Mouse (Mus musculus) CH12.LX (cell line): Measurements from ENCODE around the gene Pcdh15. TPM values are rescaled to one million over a fixed set of nuclear protein-coding genes. Genes with fewer than 3 reads are reported as not detected.

ENCODE experiments used
- DNase-seq: peaks from one replicate; pipeline ENCODE4 v3.0.0-alpha.2; 2013; ENCODE audit errors: extremely low read depth
- H3K27ac ChIP-seq: 2 replicates; pipeline ENCODE4 v1.5.1; 2012; ENCODE audit warnings: low read depth, mild to moderate bottlenecking, control low read depth, moderate library complexity; ENCODE audit not compliant: insufficient read depth
- H3K27me3 ChIP-seq: replicated peaks from 2 replicates; pipeline ENCODE3; 2012; ENCODE audit warnings: inconsistent platforms
- H3K36me3 ChIP-seq, 2 experiments: replicated peaks in 1 of 2; 2 replicates each; pipeline versions ENCODE3 to v1.6.1; 2012; ENCODE audit warnings: inconsistent platforms in 1 of 2, low read length in 1 of 2, mild to moderate bottlenecking in 1 of 2, mixed read lengths in 1 of 2, moderate library complexity in 1 of 2; ENCODE audit not compliant: control insufficient read depth in 1 of 2, insufficient read depth in 1 of 2
- H3K4me1 ChIP-seq, 2 experiments: 2 replicates each; pipeline ENCODE4 v1.6.1; 2012; ENCODE audit warnings: inconsistent platforms in 1 of 2, moderate library complexity in 1 of 2; ENCODE audit not compliant: insufficient read depth in 2 of 2, control insufficient read depth in 1 of 2
- H3K4me2 ChIP-seq: 2 replicates; pipeline ENCODE4 v1.6.1; 2012; ENCODE audit warnings: low read depth, mild to moderate bottlenecking, control low read depth; ENCODE audit not compliant: poor library complexity, insufficient read depth, severe bottlenecking
- H3K4me3 ChIP-seq, 3 experiments: fragments of 150-350 bp in 1 of 3; sonication (generic) in 1 of 3; replicated peaks in 1 of 3; 2 replicates each; pipeline versions ENCODE3 to v1.5.1; 2011 to 2012; ENCODE audit warnings: low read depth in 2 of 3, low read length in 2 of 3, mild to moderate bottlenecking in 2 of 3, moderate library complexity in 2 of 3, control low read depth in 1 of 3, improper control_type of control experiment in 1 of 3, inconsistent platforms in 1 of 3, mixed read lengths in 1 of 3; ENCODE audit not compliant: poor library complexity in 1 of 3
- H3K79me2 ChIP-seq: replicated peaks from 2 replicates; pipeline ENCODE4 v1.6.1; 2012; ENCODE audit warnings: mild to moderate bottlenecking, moderate library complexity; ENCODE audit not compliant: control insufficient read depth, poor library complexity, insufficient read depth, severe bottlenecking; ENCODE audit errors: extremely low read depth
- H3K9ac ChIP-seq: 2 replicates; pipeline ENCODE4 v1.6.1; 2012; ENCODE audit warnings: low read depth, mild to moderate bottlenecking, control low read depth, moderate library complexity; ENCODE audit not compliant: insufficient read depth
- H3K9me3 ChIP-seq: replicated peaks from 2 replicates; pipeline ENCODE3; 2012; ENCODE audit warnings: low read length, inconsistent platforms, mixed read lengths
- BHLHE40 ChIP-seq: IDR thresholded peaks from 2 replicates; pipeline ENCODE4 v1.6.1; 2011; ENCODE audit warnings: mild to moderate bottlenecking, low read depth, low read length, improper control_type of control experiment
- CHD2 ChIP-seq: IDR thresholded peaks from 2 replicates; pipeline ENCODE4 v1.6.1; 2011; ENCODE audit warnings: low read length, improper control_type of control experiment
- CTCF ChIP-seq, 2 experiments: IDR thresholded peaks in 1 of 2; conservative IDR thresholded peaks in 1 of 2; 2 replicates each; pipeline ENCODE4 v1.5.1; 2011 to 2012; ENCODE audit warnings: low read depth in 2 of 2, low read length in 2 of 2, improper control_type of control experiment in 1 of 2, inconsistent platforms in 1 of 2, mild to moderate bottlenecking in 1 of 2, moderate library complexity in 1 of 2
- EP300 ChIP-seq: IDR thresholded peaks from 2 replicates; pipeline ENCODE4 v1.6.1; 2011; ENCODE audit warnings: low read length, improper control_type of control experiment
- GABPA ChIP-seq: IDR thresholded peaks from 2 replicates; pipeline ENCODE4 v1.6.1; 2012; ENCODE audit warnings: low read depth, low read length, improper control_type of control experiment, inconsistent platforms; ENCODE audit not compliant: insufficient replicate concordance
- IRF4 ChIP-seq: IDR thresholded peaks from 2 replicates; pipeline ENCODE4 v1.6.1; 2014; ENCODE audit warnings: low read depth, mild to moderate bottlenecking, inconsistent platforms, low read length, improper control_type of control experiment
- JUN ChIP-seq: IDR thresholded peaks from 2 replicates; pipeline ENCODE4 v1.6.1; 2011; ENCODE audit warnings: low read depth, mild to moderate bottlenecking, low read length, improper control_type of control experiment, moderate library complexity; ENCODE audit not compliant: insufficient read depth
- JUND ChIP-seq: conservative IDR thresholded peaks from 2 replicates; pipeline ENCODE4 v1.6.1; 2011; ENCODE audit warnings: low read depth, low read length, improper control_type of control experiment
- MAX ChIP-seq: IDR thresholded peaks from 2 replicates; pipeline ENCODE4 v1.6.1; 2011; ENCODE audit warnings: low read length, improper control_type of control experiment
- MXI1 ChIP-seq: IDR thresholded peaks from 2 replicates; pipeline ENCODE4 v1.6.1; 2011; ENCODE audit warnings: mild to moderate bottlenecking, low read depth, low read length, improper control_type of control experiment
- MYC ChIP-seq: IDR thresholded peaks from 2 replicates; pipeline ENCODE4 v1.6.1; 2011; ENCODE audit warnings: low read depth, mild to moderate bottlenecking, improper control_type of control experiment, low read length
- POLR2AphosphoS2 ChIP-seq: IDR thresholded peaks from 2 replicates; pipeline ENCODE4 v1.6.1; 2011; ENCODE audit warnings: low read depth, low read length, improper control_type of control experiment
- RAD21 ChIP-seq: IDR thresholded peaks from 2 replicates; pipeline ENCODE4 v1.6.1; 2011; ENCODE audit warnings: low read depth, mild to moderate bottlenecking, low read length, improper control_type of control experiment, moderate library complexity
- RCOR1 ChIP-seq: conservative IDR thresholded peaks from 2 replicates; pipeline ENCODE4 v1.6.1; 2012; ENCODE audit warnings: low read depth, mild to moderate bottlenecking, inconsistent platforms, low read length, improper control_type of control experiment
- USF2 ChIP-seq: conservative IDR thresholded peaks from 2 replicates; pipeline ENCODE4 v1.6.1; 2011; ENCODE audit warnings: low read depth, low read length, improper control_type of control experiment
- ZC3H11A ChIP-seq: IDR thresholded peaks from 2 replicates; pipeline ENCODE4 v1.6.1; 2012; ENCODE audit warnings: low read depth, mild to moderate bottlenecking, inconsistent platforms, low read length, improper control_type of control experiment
- ZKSCAN1 ChIP-seq: IDR thresholded peaks from 2 replicates; pipeline ENCODE4 v1.6.1; 2012; ENCODE audit warnings: low read depth, inconsistent platforms, low read length, improper control_type of control experiment, borderline replicate concordance
- ZMIZ1 ChIP-seq: IDR thresholded peaks from 2 replicates; pipeline ENCODE4 v1.6.1; 2012; ENCODE audit warnings: low read depth, mild to moderate bottlenecking, inconsistent platforms, low read length, improper control_type of control experiment
- dilution Hi-C: fragments of 300-500 bp; cut with MboI; formaldehyde crosslinking; loops from 2 replicates; pipeline ENCODE4 v1.14.3; 2020; ENCODE audit warnings: low sequenced_read_pairs; ENCODE audit not compliant: extremely low pct_unique_long_range_greater_than_20kb, extremely low pct_ligation_motif_present
- in situ Hi-C: fragments of 300-500 bp; cut with MboI; formaldehyde crosslinking; loops from 3 replicates; pipeline ENCODE4 v1.14.3; 2019; ENCODE audit warnings: low sequenced_read_pairs, low pct_ligation_motif_present, low pct_unique_long_range_greater_than_20kb, mixed read lengths
- polyA plus RNA-seq: library from polyadenylated mRNA; unstranded; fragments of >175 nt; gene quantifications from 2 replicates; pipeline ENCODE4 v1.2.1, GENCODE M21; 2012; ENCODE audit warnings: low read depth; ENCODE audit not compliant: insufficient read length
- total RNA-seq, 2 experiments: library from RNA; depleted of rRNA; stranded (reverse); fragments of 300-350 nt in 1 of 2; fragments of >200 nt in 1 of 2; gene quantifications; 2 replicates each; pipeline ENCODE4 v1.2.3; 2012 to 2014

Pcdh15 gene
- total and polyA plus RNA-seq, 3 experiments, result not detected

DNA sequence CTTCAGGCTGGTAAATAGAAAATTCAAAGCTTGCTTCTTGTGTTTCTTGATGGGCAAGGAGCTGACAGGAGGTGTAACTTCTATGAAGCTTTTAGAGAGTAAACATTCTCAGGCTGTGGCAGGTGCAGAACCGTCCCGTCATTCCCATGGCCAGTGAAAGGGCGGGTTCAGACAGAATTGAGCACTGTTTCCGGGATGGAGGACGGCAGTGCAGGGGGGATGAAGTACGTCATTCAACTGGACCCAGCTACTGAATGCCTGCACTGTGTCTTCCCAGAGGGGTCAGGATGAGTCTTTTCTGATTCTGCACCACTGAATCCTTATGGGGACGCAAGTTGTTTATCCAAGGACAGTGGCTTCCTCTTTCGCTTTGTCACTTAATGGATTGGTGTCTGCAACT is 727.2 kb downstream of the Pcdh15 start:
- Histone ChIP-seq H3K79me2 (no peaks in the 10 kb centered on the region), H3K27me3 (no peaks in the 10 kb centered on the region), H3K4me3 (no peak overlapping the region), H3K36me3 (no peaks in the 10 kb centered on the region), H3K4me1 (no peaks in the 10 kb centered on the region), H3K9me3 (peaks cover 42% of the 10 kb centered on the region), H3K9ac (no peak overlapping the region), H3K4me2 (no peak overlapping the region), H3K27ac (no peak overlapping the region)
- in situ Hi-C loops, result no loop called here
- dilution Hi-C loops, result no loop called here
- no peak for DNase-seq
- TF ChIP-seq RCOR1 (no peak), MAX (no peak), MYC (no peak), GABPA (no peak), POLR2AphosphoS2 (no peak), BHLHE40 (no peak), MXI1 (no peak), IRF4 (no peak), RAD21 (no peak), ZC3H11A (no peak), CTCF (conservative IDR thresholded peaks at IDR 0.05 in 1 of 2, IDR thresholded peaks at IDR 0.05 in 1 of 2; ENCODE audit: low read depth in 2 of 2, low read length in 2 of 2) (no peak)

DNA sequence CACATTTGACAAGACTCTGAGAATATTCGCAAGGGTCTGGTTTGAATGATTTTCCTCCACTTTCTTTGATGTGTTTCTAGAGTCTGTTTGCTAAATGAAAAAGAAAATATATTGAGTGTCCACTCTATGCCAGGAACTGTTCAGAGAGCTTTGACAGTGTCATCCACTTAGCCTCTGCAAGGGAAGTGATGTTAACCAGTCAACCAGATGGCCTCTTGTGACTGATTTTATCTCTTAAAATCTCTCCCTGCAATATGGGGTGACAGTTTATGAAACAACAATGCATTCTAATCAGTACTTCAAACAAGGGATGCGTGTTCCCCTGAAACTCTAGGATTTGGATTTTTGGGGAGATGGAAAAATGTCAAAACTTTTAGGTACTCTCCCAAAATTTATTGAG is 729.6 kb downstream of the Pcdh15 start:
- Histone ChIP-seq H3K79me2 (no peaks in the 10 kb centered on the region), H3K4me3 (no peak overlapping the region), H3K27ac (no peak overlapping the region), H3K36me3 (no peaks in the 10 kb centered on the region), H3K4me2 (no peak overlapping the region), H3K9me3 (peaks cover 36% of the 10 kb centered on the region), H3K4me1 (no peaks in the 10 kb centered on the region), H3K9ac (no peak overlapping the region), H3K27me3 (no peaks in the 10 kb centered on the region)
- TF ChIP-seq ZKSCAN1 (no peak), GABPA (no peak), USF2 (no peak), EP300 (no peak), MXI1 (no peak), POLR2AphosphoS2 (no peak), CHD2 (no peak), JUN (no peak), JUND (no peak), ZMIZ1 (no peak)
- no peak for DNase-seq
- dilution Hi-C loops, result no loop called here
- in situ Hi-C loops, result no loop called here
